Mouse (Mus musculus) C2C12 (cell line): Measurements from ENCODE around the gene Lrmda.
A peak's percentile ranks its signal among the peaks of the same experiment; 100 is the strongest.

Experiments
- CTCF ChIP-seq: IDR thresholded peaks from one replicate; pipeline ENCODE4 v1.5.1; 2011; ENCODE audit not compliant: control insufficient read depth, insufficient read depth, insufficient read length
- MAX ChIP-seq: IDR thresholded peaks from one replicate; pipeline ENCODE4 v1.6.1; 2011; ENCODE audit warnings: mild to moderate bottlenecking, control low read depth
- MYOD1 ChIP-seq: IDR thresholded peaks from one replicate; pipeline ENCODE4 v1.6.1; 2011; ENCODE audit warnings: low read depth; ENCODE audit not compliant: control insufficient read depth, insufficient read length

DNA sequence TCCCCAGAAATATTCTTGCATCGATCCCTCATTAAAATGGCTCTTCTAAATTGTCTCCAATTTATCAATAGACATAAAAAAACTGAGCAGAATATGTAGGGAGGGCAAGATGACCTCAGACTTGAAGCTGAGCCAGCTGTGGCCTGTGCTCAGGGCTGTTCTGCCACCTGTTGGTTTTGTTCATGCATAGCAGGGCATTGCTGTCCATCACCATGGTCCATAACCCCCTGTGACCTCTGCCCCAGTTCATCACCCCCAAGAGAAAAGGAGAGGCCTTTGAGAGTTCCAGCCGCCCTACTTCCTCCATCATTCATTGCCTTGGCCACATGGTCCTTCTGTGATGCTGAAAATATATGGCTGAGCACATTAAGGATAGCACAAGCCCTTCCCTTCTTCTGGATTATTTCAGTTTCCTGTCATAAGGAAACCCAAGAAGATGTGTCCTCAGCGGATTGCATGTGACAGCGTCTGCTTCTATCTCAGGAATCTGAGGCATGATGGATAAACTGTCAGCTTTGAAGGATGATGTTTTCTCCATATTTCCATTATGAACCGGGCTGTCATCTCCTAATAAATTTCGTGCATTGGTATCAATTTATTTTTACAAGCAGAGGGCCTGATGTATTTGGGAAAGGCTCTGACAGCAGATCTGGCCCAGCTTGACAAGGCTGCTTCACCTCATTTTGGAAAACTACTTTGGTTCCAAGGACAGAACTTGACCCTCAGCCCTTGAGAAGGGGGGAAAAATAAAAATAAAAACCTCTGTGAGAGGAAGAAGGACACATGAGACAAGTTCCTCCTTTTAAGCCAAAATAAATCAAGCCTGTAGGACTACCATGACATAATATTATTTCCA, 798.1 kb downstream of the Lrmda start:
- TF ChIP-seq CTCF (peak; percentile 37), MAX (no peak), MYOD1 (no peak)
